Mouse (Mus musculus): ENCODE data around the gene Arhgef3. TPM values are rescaled to one million over a fixed set of nuclear protein-coding genes. Genes with fewer than 3 reads are reported as not detected.
A peak's percentile ranks its signal among the peaks of the same experiment; 100 is the strongest.
"Not testable (repeated sequence)": the region's sequence is repeated elsewhere in the genome, so short reads cannot be mapped to it uniquely, and the experiment has no call there.

The Arhgef3 gene
- polyA plus RNA-seq, 1 experiment: 17.3 TPM

DNA sequence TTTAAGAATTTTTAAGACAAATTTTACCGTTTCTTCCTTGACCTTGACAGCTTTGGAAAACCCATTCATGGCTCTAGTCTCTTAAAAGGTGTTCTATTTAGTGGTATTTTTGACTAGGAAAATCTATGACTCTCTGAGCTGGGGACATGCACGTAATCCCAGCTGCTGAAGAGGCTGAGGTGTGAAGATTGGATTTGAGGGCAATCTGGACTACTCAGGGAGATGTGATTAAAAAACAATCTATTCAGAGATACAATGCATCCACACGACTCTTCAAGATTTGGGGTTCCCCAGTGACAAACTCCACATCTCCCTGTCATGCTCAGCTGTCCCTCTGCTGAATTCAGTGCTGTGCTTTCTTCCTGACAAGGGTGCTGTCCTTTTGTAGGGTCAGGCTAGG, 84.4 kb downstream of the Arhgef3 start:
- Histone ChIP-seq H3K36me3 (ENCODE audit: control insufficient read depth, insufficient read depth, low read length) (no peaks in the 10 kb centered on the region), H3K27ac (ENCODE audit: insufficient read depth, low read depth, low read length) (no peak overlapping the region), H3K27me3 (replicated peaks; ENCODE audit: control insufficient read depth, insufficient read depth, low read length) (no peaks in the 10 kb centered on the region), H3K4me3 (ENCODE audit: insufficient read depth, low read depth, low read length) (no peak overlapping the region), H3K4me1 (ENCODE audit: control insufficient read depth, insufficient read depth, low read length) (peaks cover 5% of the 10 kb centered on the region; the same call in 1 of the 2 replicates)
- 90% methylated on average over 3 of the region's 3 CpGs for WGBS
- DNase-seq: no peak
- TF ChIP-seq POLR2A (IDR thresholded peaks at IDR 0.05; ENCODE audit: low read depth, low read length) (no peak), CTCF (conservative IDR thresholded peaks at IDR 0.05; ENCODE audit: insufficient read depth, insufficient read length, low read depth, low read length) (no peak)

DNA sequence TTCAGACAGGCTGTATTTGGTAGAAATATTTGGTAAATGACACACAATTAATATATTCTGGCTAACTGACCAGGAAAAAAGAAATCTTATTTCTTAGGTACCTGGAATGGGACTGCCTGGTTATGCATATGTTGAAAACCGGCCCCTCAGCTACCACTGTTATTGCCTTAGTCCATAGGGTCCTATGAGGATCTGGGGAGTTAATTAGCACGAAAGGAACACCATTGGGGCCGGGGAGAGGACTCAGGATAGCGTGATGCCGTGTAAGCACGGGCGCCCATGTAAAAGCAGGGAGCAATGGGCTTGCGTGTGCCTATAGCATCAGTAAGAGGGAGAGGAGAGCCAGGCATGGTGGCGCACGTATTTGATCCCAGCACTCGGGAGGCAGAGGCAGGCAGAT, 85.2 kb downstream of the Arhgef3 start:
- TF ChIP-seq CTCF (conservative IDR thresholded peaks at IDR 0.05; ENCODE audit: insufficient read depth, insufficient read length, low read depth, low read length) (no peak), POLR2A (IDR thresholded peaks at IDR 0.05; ENCODE audit: low read depth, low read length) (no peak)
- Histone ChIP-seq H3K4me3 (ENCODE audit: insufficient read depth, low read depth, low read length) (no peak overlapping the region), H3K36me3 (ENCODE audit: control insufficient read depth, insufficient read depth, low read length) (no peaks in the 10 kb centered on the region), H3K27ac (ENCODE audit: insufficient read depth, low read depth, low read length) (no peak overlapping the region), H3K27me3 (replicated peaks; ENCODE audit: control insufficient read depth, insufficient read depth, low read length) (no peaks in the 10 kb centered on the region), H3K4me1 (ENCODE audit: control insufficient read depth, insufficient read depth, low read length) (peaks cover 5% of the 10 kb centered on the region; the same call in 1 of the 2 replicates)
- no peak for DNase-seq
- 98% methylated on average over 11 of the region's 11 CpGs for WGBS

- H3K4me1 ChIP-seq (ENCODE audit: control insufficient read depth, insufficient read depth, low read length): peaks cover 7% of the 10 kb centered on the region; the same call in 1 of the 2 replicates
- H3K27me3 ChIP-seq (replicated peaks; ENCODE audit: control insufficient read depth, insufficient read depth, low read length): no peaks in the 10 kb centered on the region
- no peaks in the 10 kb centered on the region for H3K36me3 ChIP-seq (ENCODE audit: control insufficient read depth, insufficient read depth, low read length)
- no peak for DNase-seq
- no peak overlapping the region for H3K27ac ChIP-seq (ENCODE audit: insufficient read depth, low read depth, low read length)
- H3K4me3 ChIP-seq (ENCODE audit: insufficient read depth, low read depth, low read length): no peak overlapping the region
- WGBS: 83% methylated on average over 12 of the region's 12 CpGs
- TF ChIP-seq CTCF (conservative IDR thresholded peaks at IDR 0.05; ENCODE audit: insufficient read depth, insufficient read length, low read depth, low read length): no peak
- no peak for TF ChIP-seq POLR2A (IDR thresholded peaks at IDR 0.05; ENCODE audit: low read depth, low read length)
Observed at GRCm38 (mm10) chr14:27200743-27201576, 86.3 kb downstream of the Arhgef3 start.

- peaks cover 7% of the 10 kb centered on the region; the same call in 1 of the 2 replicates for H3K4me1 ChIP-seq (ENCODE audit: control insufficient read depth, insufficient read depth, low read length)
- H3K4me3 ChIP-seq (ENCODE audit: insufficient read depth, low read depth, low read length): no peak overlapping the region
- no peak for DNase-seq
- 66% methylated on average over 5 of the region's 5 CpGs for WGBS
- no peaks in the 10 kb centered on the region for H3K27me3 ChIP-seq (replicated peaks; ENCODE audit: control insufficient read depth, insufficient read depth, low read length)
- no peak for TF ChIP-seq POLR2A (IDR thresholded peaks at IDR 0.05; ENCODE audit: low read depth, low read length)
- TF ChIP-seq CTCF (conservative IDR thresholded peaks at IDR 0.05; ENCODE audit: insufficient read depth, insufficient read length, low read depth, low read length): no peak
- H3K36me3 ChIP-seq (ENCODE audit: control insufficient read depth, insufficient read depth, low read length): no peaks in the 10 kb centered on the region
- no peak overlapping the region for H3K27ac ChIP-seq (ENCODE audit: insufficient read depth, low read depth, low read length)
Observed at GRCm38 (mm10) chr14:27201824-27202223, 87.1 kb downstream of the Arhgef3 start.

GRCm38 (mm10) chr14:27204704-27205103, 90.0 kb downstream of the Arhgef3 start:
- 88% methylated on average over 2 of the region's 2 CpGs for WGBS
- H3K4me1 ChIP-seq (ENCODE audit: control insufficient read depth, insufficient read depth, low read length): 0 out of 2 replicates have a peak, but pooled peaks cover 3% of the 10 kb centered on the region
- no peaks in the 10 kb centered on the region for H3K36me3 ChIP-seq (ENCODE audit: control insufficient read depth, insufficient read depth, low read length)
- H3K4me3 ChIP-seq (ENCODE audit: insufficient read depth, low read depth, low read length): no peak overlapping the region
- no peak overlapping the region for H3K27ac ChIP-seq (ENCODE audit: insufficient read depth, low read depth, low read length)
- H3K27me3 ChIP-seq (replicated peaks; ENCODE audit: control insufficient read depth, insufficient read depth, low read length): no peaks in the 10 kb centered on the region
- DNase-seq: no peak
- TF ChIP-seq CTCF (conservative IDR thresholded peaks at IDR 0.05; ENCODE audit: insufficient read depth, insufficient read length, low read depth, low read length): no peak
- no peak for TF ChIP-seq POLR2A (IDR thresholded peaks at IDR 0.05; ENCODE audit: low read depth, low read length)

GRCm38 (mm10) chr14:27206443-27206842, 91.7 kb downstream of the Arhgef3 start:
- Histone ChIP-seq H3K36me3 (ENCODE audit: control insufficient read depth, insufficient read depth, low read length) (no peaks in the 10 kb centered on the region), H3K27ac (ENCODE audit: insufficient read depth, low read depth, low read length) (no peak overlapping the region), H3K27me3 (replicated peaks; ENCODE audit: control insufficient read depth, insufficient read depth, low read length) (no peaks in the 10 kb centered on the region), H3K4me1 (ENCODE audit: control insufficient read depth, insufficient read depth, low read length) (0 out of 2 replicates have a peak, but pooled peaks cover 3% of the 10 kb centered on the region), H3K4me3 (ENCODE audit: insufficient read depth, low read depth, low read length) (no peak overlapping the region)
- TF ChIP-seq POLR2A (IDR thresholded peaks at IDR 0.05; ENCODE audit: low read depth, low read length) (no peak), CTCF (conservative IDR thresholded peaks at IDR 0.05; ENCODE audit: insufficient read depth, insufficient read length, low read depth, low read length) (no peak)
- no peak for DNase-seq

DNA sequence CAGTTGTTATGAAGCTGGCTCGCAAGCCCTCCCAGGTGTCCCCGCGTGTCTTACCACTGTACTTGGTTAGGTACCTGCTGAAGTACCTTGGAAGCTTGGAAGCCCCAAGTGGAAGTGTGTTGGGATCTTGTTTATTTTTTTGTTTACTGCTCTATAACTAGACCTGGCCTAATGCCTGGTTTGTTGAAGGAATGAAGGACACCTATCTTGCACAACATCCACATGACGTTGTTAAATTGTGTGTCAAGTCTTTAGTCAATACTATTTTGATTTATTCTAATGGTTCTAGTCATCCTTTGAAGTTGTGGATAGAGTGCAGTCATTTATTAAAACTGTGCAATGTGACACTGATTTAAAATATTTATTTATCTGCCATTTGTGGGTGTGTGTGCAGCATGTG, 94.8 kb downstream of the Arhgef3 start:
- no peaks in the 10 kb centered on the region for H3K36me3 ChIP-seq (ENCODE audit: control insufficient read depth, insufficient read depth, low read length)
- WGBS: 93% methylated on average over 4 of the region's 4 CpGs
- no peak overlapping the region for H3K27ac ChIP-seq (ENCODE audit: insufficient read depth, low read depth, low read length)
- H3K4me1 ChIP-seq (ENCODE audit: control insufficient read depth, insufficient read depth, low read length): 0 out of 2 replicates have a peak, but pooled peaks cover 3% of the 10 kb centered on the region
- TF ChIP-seq POLR2A (IDR thresholded peaks at IDR 0.05; ENCODE audit: low read depth, low read length): no peak
- TF ChIP-seq CTCF (conservative IDR thresholded peaks at IDR 0.05; ENCODE audit: insufficient read depth, insufficient read length, low read depth, low read length): no peak
- no peak for DNase-seq
- H3K4me3 ChIP-seq (ENCODE audit: insufficient read depth, low read depth, low read length): no peak overlapping the region
- H3K27me3 ChIP-seq (replicated peaks; ENCODE audit: control insufficient read depth, insufficient read depth, low read length): no peaks in the 10 kb centered on the region

DNA sequence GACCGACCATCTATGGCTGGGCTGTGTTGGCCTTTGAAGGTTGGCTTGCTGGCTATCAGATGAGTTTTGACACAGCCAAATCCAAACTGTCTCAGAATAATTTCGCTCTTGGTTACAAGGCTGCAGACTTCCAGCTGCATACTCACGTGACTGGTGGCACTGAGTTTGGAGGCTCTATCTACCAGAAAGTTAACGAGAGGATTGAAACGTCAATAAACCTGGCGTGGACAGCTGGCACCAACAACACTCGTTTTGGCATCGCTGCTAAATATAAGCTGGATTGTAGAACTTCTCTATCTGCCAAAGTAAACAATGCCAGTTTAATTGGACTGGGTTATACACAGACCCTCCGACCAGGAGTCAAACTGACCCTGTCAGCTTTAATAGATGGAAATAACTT, 96.1 kb downstream of the Arhgef3 start:
- not testable (repeated sequence) for H3K27me3 ChIP-seq (replicated peaks; ENCODE audit: control insufficient read depth, insufficient read depth, low read length); H3K36me3 ChIP-seq (ENCODE audit: control insufficient read depth, insufficient read depth, low read length); H3K27ac ChIP-seq (ENCODE audit: insufficient read depth, low read depth, low read length); H3K4me1 ChIP-seq (ENCODE audit: control insufficient read depth, insufficient read depth, low read length); H3K4me3 ChIP-seq (ENCODE audit: insufficient read depth, low read depth, low read length)
- 76% methylated on average over 9 of the region's 9 CpGs for WGBS
- peak; percentile 28 for DNase-seq
